Mouse (Mus musculus): ENCODE measurements at regions not wholly inside any gene's neighbourhood (a gene's known extent, or its start where the extent isn't known, plus 50 kb on each side); places are given as distances from the start of the nearest gene placed in this dataset.

DNA sequence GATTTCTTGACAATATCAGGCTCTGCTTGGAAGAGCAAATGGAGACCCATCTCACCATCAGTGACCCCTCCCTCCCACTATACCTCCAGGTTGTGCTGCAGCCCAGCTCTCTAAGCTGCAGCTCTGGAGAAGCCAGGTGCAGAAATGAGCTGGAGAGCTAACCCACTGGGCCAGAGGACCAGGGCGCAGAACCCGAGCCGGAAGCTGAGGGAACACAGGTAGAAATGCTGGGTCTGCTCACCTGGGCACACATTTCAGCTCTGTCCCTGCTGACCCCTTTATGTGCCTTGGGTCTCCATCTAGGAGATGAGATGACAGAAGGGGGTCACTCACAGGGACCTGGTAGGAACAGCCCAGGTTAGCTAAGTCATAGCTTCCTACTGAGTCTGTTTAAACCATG, 92.0 kb downstream of the Cops8 start:
- TF ChIP-seq CTCF (IDR thresholded peaks at IDR 0.05; ENCODE audit: control insufficient read depth, insufficient read depth, insufficient read length), result no peak
- no peak for TF ChIP-seq USF1 (IDR thresholded peaks at IDR 0.05; ENCODE audit: low read depth)
- TF ChIP-seq MAX (IDR thresholded peaks at IDR 0.05), result no peak
- TF ChIP-seq CEBPB (IDR thresholded peaks at IDR 0.05; ENCODE audit: low read depth), result no peak
- TF ChIP-seq MYOG (IDR thresholded peaks at IDR 0.05; ENCODE audit: control insufficient read depth, extremely low read depth, insufficient read length), result no peak
- TF ChIP-seq FOSL1 (IDR thresholded peaks at IDR 0.05; ENCODE audit: insufficient read depth, low read length, poor library complexity, severe bottlenecking), result no peak

All from C2C12 (cell line).